Mouse (Mus musculus) kidney, adult 2 months (tissue): Measurements from ENCODE around the gene Mrpl37. TPM values are rescaled to one million over a fixed set of nuclear protein-coding genes. Genes with fewer than 3 reads are reported as not detected.

Experiments
- DNase-seq: peaks from one replicate; pipeline ENCODE4 v3.0.0; 2021
- H3K27ac ChIP-seq: fragments of 200-500 bp; 2 replicates; pipeline ENCODE4 v1.5.1; 2012; ENCODE audit warnings: low read depth, low read length, control low read depth, inconsistent platforms; ENCODE audit not compliant: insufficient read depth
- H3K27me3 ChIP-seq: fragments of 200-500 bp; replicated peaks from 2 replicates; pipeline ENCODE4 v1.6.1; 2012; ENCODE audit warnings: mild to moderate bottlenecking, moderate library complexity, low read length, inconsistent platforms; ENCODE audit not compliant: control insufficient read depth, insufficient read depth
- H3K36me3 ChIP-seq: fragments of 200-500 bp; 2 replicates; pipeline ENCODE4 v1.6.1; 2012; ENCODE audit warnings: mild to moderate bottlenecking, moderate library complexity, low read length, inconsistent platforms; ENCODE audit not compliant: control insufficient read depth, insufficient read depth
- H3K4me1 ChIP-seq: fragments of 200-500 bp; 2 replicates; pipeline ENCODE4 v1.6.1; 2011; ENCODE audit warnings: low read length; ENCODE audit not compliant: control insufficient read depth, insufficient read depth
- H3K4me3 ChIP-seq: fragments of 200-500 bp; 2 replicates; pipeline ENCODE4 v1.5.1; 2011; ENCODE audit warnings: mild to moderate bottlenecking, low read depth, low read length, control low read depth; ENCODE audit not compliant: insufficient read depth
- CTCF ChIP-seq: fragments of 200-500 bp; conservative IDR thresholded peaks from 2 replicates; pipeline ENCODE4 v1.5.1; 2011; ENCODE audit warnings: low read depth, mild to moderate bottlenecking, control low read depth, low read length, moderate library complexity, mixed read lengths; ENCODE audit not compliant: insufficient read depth, insufficient read length
- POLR2A ChIP-seq: fragments of 200-500 bp; IDR thresholded peaks from one replicate; pipeline ENCODE4 v1.6.1; 2011; ENCODE audit warnings: low read depth, low read length, control low read depth
- WGBS: fragments of 180-500 bp; shearing (Covaris S2); methylation state at CpG from one replicate; pipeline ENCODE4 v1.1.7; 2018; 5-methylcytosine and 5-hydroxymethylcytosine counted together
- polyA plus RNA-seq: library from polyadenylated mRNA; depleted of rRNA; stranded (reverse); fragments of >200 nt; gene quantifications from 2 replicates; pipeline ENCODE4 v1.2.3, GENCODE M21; 2012

Mrpl37 gene
- polyA plus RNA-seq, 1 experiment, result 111 TPM

GRCm38 (mm10) chr4:107098375-107098774, 31.7 kb upstream of the Mrpl37 start:
- no peak for TF ChIP-seq POLR2A
- no peak for TF ChIP-seq CTCF
- H3K27me3 ChIP-seq, result no peaks in the 10 kb centered on the region
- DNase-seq, result no peak
- H3K4me3 ChIP-seq, result no peak overlapping the region
- WGBS, result 62% methylated on average over 10 of the region's 10 CpGs
- H3K27ac ChIP-seq, result no peak overlapping the region
- H3K36me3 ChIP-seq, result no peaks in the 10 kb centered on the region
- H3K4me1 ChIP-seq, result no peaks in the 10 kb centered on the region

- no peak for TF ChIP-seq CTCF
- TF ChIP-seq POLR2A, result no peak
- Histone ChIP-seq H3K4me3 (no peak overlapping the region), H3K27me3 (no peaks in the 10 kb centered on the region), H3K36me3 (no peaks in the 10 kb centered on the region), H3K27ac (no peak overlapping the region), H3K4me1 (no peaks in the 10 kb centered on the region)
- DNase-seq, result no peak
- 47% methylated on average over 15 of the region's 15 CpGs for WGBS
Measured at GRCm38 (mm10) chr4:107097871-107098270, 31.2 kb upstream of the Mrpl37 start.

DNA sequence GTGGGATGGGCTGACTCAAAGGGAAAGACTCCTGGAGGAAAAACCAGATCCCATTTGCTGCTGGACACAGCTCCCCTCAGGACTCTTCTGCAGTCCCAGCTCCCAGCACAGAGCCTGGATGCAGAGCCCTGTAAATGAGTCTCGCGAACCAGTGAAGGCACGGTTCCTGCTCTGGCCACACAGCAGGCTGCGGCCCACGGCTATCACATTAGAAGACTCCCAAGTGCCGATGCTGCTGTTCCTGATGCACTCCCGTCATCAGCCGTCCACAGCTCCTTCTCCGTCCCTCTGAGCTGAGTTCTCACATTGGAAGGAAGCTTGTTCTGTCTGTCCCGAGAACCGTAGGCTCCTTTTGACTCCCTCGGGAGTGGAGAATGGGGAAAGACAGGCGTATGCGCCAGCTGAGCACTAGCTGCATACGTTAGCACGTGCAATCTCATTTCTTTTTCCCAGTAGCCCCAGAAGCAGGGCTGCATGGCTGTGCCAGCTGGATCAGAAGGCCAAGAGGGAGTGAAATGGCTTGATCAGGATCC, 30.2 kb upstream of the Mrpl37 start, which contains the start of gene Cdcp2:
Cdcp2 (plus strand) TSS at position 51 of the 533 bp plus-strand sequence.
- Histone ChIP-seq H3K27me3 (no peaks in the 10 kb centered on the region), H3K4me1 (no peaks in the 10 kb centered on the region), H3K27ac (no peak within 1 kb of the TSS), H3K4me3 (no peak within 1 kb of the TSS), H3K36me3 (no peaks in the 10 kb centered on the region)
- WGBS, result 89% methylated on average over 16 of the region's 16 CpGs
- DNase-seq, result no peak
- TF ChIP-seq POLR2A (no peak), CTCF (no peak)

- Histone ChIP-seq H3K27ac (no peak overlapping the region), H3K4me1 (no peaks in the 10 kb centered on the region), H3K27me3 (no peaks in the 10 kb centered on the region), H3K36me3 (no peaks in the 10 kb centered on the region), H3K4me3 (no peak overlapping the region)
- DNase-seq, result no peak
- no peak for TF ChIP-seq POLR2A
- no peak for TF ChIP-seq CTCF
- WGBS, result 80% methylated on average over 6 of the region's 6 CpGs
Measured at GRCm38 (mm10) chr4:107096043-107096442, 29.4 kb upstream of the Mrpl37 start.

DNA sequence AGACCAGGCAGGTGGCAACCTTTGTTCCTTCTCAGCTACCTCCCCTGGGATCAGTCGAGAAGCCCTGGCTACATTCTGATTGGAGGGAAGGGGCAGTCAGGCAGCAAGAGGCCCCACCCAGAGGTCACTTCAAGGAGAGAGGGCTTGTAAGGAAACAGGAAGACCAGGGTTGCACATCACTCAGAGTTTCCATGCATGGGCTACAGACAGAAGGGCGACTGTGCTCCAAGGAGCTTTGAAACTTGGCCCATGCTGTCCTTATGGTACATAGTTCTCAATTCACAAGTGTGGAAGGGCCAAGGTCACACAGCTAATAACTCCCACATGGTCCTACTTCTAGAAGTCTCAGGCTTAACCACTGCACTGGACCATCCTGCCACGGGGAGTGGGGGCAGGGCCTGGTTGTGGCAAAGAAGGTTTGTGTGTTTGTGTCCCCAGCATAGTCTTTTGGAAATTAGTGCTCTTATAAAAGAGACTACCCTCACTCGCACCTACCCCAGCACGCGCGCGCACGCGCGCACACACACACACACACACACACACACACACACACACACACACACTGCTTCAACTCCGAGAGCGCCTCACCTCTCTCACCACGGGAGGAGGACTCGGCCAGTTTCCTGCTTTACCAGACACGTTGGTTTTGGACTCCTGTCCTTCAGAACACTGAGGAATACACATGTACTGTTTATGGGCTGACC, 28.0 kb upstream of the Mrpl37 start:
- 77% methylated on average over 16 of the region's 16 CpGs for WGBS
- Histone ChIP-seq H3K4me1 (no peaks in the 10 kb centered on the region), H3K4me3 (no peak overlapping the region), H3K36me3 (no peaks in the 10 kb centered on the region), H3K27ac (no peak overlapping the region), H3K27me3 (no peaks in the 10 kb centered on the region)
- peak; percentile 29 for DNase-seq
- TF ChIP-seq POLR2A, result no peak
- TF ChIP-seq CTCF, result no peak

GRCm38 (mm10) chr4:107091696-107092095, 25.0 kb upstream of the Mrpl37 start:
- Histone ChIP-seq H3K36me3 (no peaks in the 10 kb centered on the region), H3K4me3 (no peak overlapping the region), H3K27ac (no peak overlapping the region), H3K27me3 (no peaks in the 10 kb centered on the region), H3K4me1 (no peaks in the 10 kb centered on the region)
- DNase-seq, result no peak
- 84% methylated on average over 14 of the region's 14 CpGs for WGBS
- TF ChIP-seq CTCF, result no peak
- no peak for TF ChIP-seq POLR2A

DNA sequence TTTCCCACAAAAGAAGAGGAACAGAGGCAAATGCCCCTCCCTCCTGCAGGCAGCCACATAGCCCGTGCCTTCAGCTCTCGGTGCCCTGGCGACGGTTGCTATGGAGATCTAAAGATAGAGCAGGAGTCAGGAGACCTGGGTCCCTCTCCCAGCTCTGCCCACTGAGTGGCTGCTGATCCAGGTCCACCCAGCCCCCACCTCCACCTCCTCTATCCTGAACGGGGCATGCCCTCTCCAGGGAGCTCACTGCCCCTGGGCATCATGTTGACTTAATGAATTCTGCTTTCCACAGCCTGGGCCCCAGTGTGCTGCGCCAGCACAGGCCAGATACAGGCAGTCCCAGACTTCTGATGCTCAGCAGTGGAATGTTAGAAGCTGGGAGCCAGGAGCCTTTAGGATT, 18.2 kb upstream of the Mrpl37 start:
- no peaks in the 10 kb centered on the region for H3K27me3 ChIP-seq
- peak; percentile 88 for DNase-seq
- WGBS, result 45% methylated on average over 6 of the region's 6 CpGs
- H3K4me1 ChIP-seq, result no peaks in the 10 kb centered on the region; the same call in 1 of the 2 replicates
- H3K36me3 ChIP-seq, result no peaks in the 10 kb centered on the region
- TF ChIP-seq POLR2A (no peak), CTCF (no peak)
- no peak overlapping the region for H3K4me3 ChIP-seq
- peak overlapping the region; percentile 46 for H3K27ac ChIP-seq
